Mouse (Mus musculus): ENCODE measurements around the gene Cadm3. TPM values are rescaled to one million over a fixed set of nuclear protein-coding genes. Genes with fewer than 3 reads are reported as not detected.

Gene Cadm3
- polyA plus RNA-seq, 1 experiment from 2014 or later: 50.0 TPM

GRCm38 (mm10) chr1:173374020-173374419 lies 6.5 kb upstream of the Cadm3 start:
- Histone ChIP-seq H3K27ac (no peak overlapping the region), H3K4me2 (no peak overlapping the region), H3K27me3 (no peaks in the 10 kb centered on the region), H3K4me3 (no peak overlapping the region), H3K36me3 (no peaks in the 10 kb centered on the region), H3K9ac (no peak overlapping the region), H3K9me3 (no peaks in the 10 kb centered on the region), H3K4me1 (replicated peaks) (peaks cover 15% of the 10 kb centered on the region)
- ATAC-seq (ENCODE audit: low FRiP score): no peak
- 87% methylated on average over 7 of the region's 7 CpGs for WGBS

- Histone ChIP-seq H3K4me2 (no peak overlapping the region), H3K9me3 (no peaks in the 10 kb centered on the region), H3K4me3 (no peak overlapping the region), H3K27ac (no peak overlapping the region), H3K27me3 (no peaks in the 10 kb centered on the region), H3K9ac (no peak overlapping the region), H3K4me1 (replicated peaks) (peaks cover 19% of the 10 kb centered on the region), H3K36me3 (no peaks in the 10 kb centered on the region)
- ATAC-seq (ENCODE audit: low FRiP score): no peak
- WGBS: 70% methylated on average over 6 of the region's 6 CpGs
These were observed 4.1 kb upstream of the Cadm3 start for GRCm38 (mm10) chr1:173371586-173371985.

GRCm38 (mm10) chr1:173370456-173370855 lies 3.0 kb upstream of the Cadm3 start:
- H3K27ac ChIP-seq: peak overlapping the region; percentile 23; the same call in 1 of the 2 replicates
- no peak overlapping the region for H3K9ac ChIP-seq
- H3K9me3 ChIP-seq: no peaks in the 10 kb centered on the region
- no peak overlapping the region for H3K4me3 ChIP-seq
- WGBS: 62% methylated on average over 6 of the region's 6 CpGs
- ATAC-seq (ENCODE audit: low FRiP score): no peak
- H3K4me2 ChIP-seq: no peak overlapping the region
- H3K4me1 ChIP-seq (replicated peaks): peaks cover 28% of the 10 kb centered on the region
- no peaks in the 10 kb centered on the region for H3K27me3 ChIP-seq
- H3K36me3 ChIP-seq: no peaks in the 10 kb centered on the region

GRCm38 (mm10) chr1:173369611-173370010 lies 2.1 kb upstream of the Cadm3 start:
- no peak overlapping the region for H3K4me3 ChIP-seq
- 63% methylated on average over 2 of the region's 2 CpGs for WGBS

GRCm38 (mm10) chr1:173366701-173367355 lies 667 bp downstream of the Cadm3 start:
- peak; percentile 78 for ATAC-seq (ENCODE audit: low FRiP score)
- Histone ChIP-seq H3K4me1 (replicated peaks) (peaks cover 45% of the 10 kb centered on the region), H3K27me3 (no peaks in the 10 kb centered on the region), H3K9me3 (no peaks in the 10 kb centered on the region), H3K4me2 (peak overlapping the region; percentile 67), H3K9ac (peak overlapping the region; percentile 99), H3K36me3 (no peaks in the 10 kb centered on the region), H3K27ac (peak overlapping the region; percentile 94), H3K4me3 (peak overlapping the region; percentile 96)
- WGBS: under 1% methylated on average over 30 of the region's 31 CpGs

More at GRCm38 (mm10) chr1:173369611-173370010, 2.1 kb upstream of the Cadm3 start:
- Histone ChIP-seq H3K4me1 (replicated peaks) (peaks cover 36% of the 10 kb centered on the region), H3K9ac (no peak overlapping the region), H3K4me2 (no peak overlapping the region), H3K27ac (no peak overlapping the region), H3K9me3 (no peaks in the 10 kb centered on the region), H3K36me3 (no peaks in the 10 kb centered on the region), H3K27me3 (no peaks in the 10 kb centered on the region)
- no peak for ATAC-seq (ENCODE audit: low FRiP score)

- no peaks in the 10 kb centered on the region for H3K36me3 ChIP-seq
- no peaks in the 10 kb centered on the region for H3K9me3 ChIP-seq
- H3K27ac ChIP-seq: peak overlapping the region; percentile 94
- H3K9ac ChIP-seq: peak overlapping the region; percentile 99
- ATAC-seq (ENCODE audit: low FRiP score): peak; percentile 44
- H3K4me1 ChIP-seq (replicated peaks): peaks cover 49% of the 10 kb centered on the region
- H3K4me3 ChIP-seq: peak overlapping the region; percentile 96
- 1% methylated on average over 13 of the region's 13 CpGs for WGBS
- H3K4me2 ChIP-seq: peak overlapping the region; percentile 67
- H3K27me3 ChIP-seq: no peaks in the 10 kb centered on the region
These were observed 1.5 kb downstream of the Cadm3 start for GRCm38 (mm10) chr1:173365970-173366409.

GRCm38 (mm10) chr1:173364125-173364800 lies 3.2 kb downstream of the Cadm3 start:
- 0 out of 2 replicates have a peak overlapping the region, but pooled peaks have one; percentile 6 for H3K4me2 ChIP-seq
- H3K36me3 ChIP-seq: no peaks in the 10 kb centered on the region
- H3K9ac ChIP-seq: no peak overlapping the region
- no peak overlapping the region for H3K4me3 ChIP-seq
- no peak overlapping the region for H3K27ac ChIP-seq
- 87% methylated on average over 4 of the region's 4 CpGs for WGBS
- peaks cover 51% of the 10 kb centered on the region for H3K4me1 ChIP-seq (replicated peaks)
- no peaks in the 10 kb centered on the region for H3K9me3 ChIP-seq
- no peak for ATAC-seq (ENCODE audit: low FRiP score)
- no peaks in the 10 kb centered on the region for H3K27me3 ChIP-seq

GRCm38 (mm10) chr1:173363436-173363835 lies 4.1 kb downstream of the Cadm3 start:
- H3K27ac ChIP-seq: no peak overlapping the region
- ATAC-seq (ENCODE audit: low FRiP score): no peak
- H3K9me3 ChIP-seq: no peaks in the 10 kb centered on the region
- peaks cover 59% of the 10 kb centered on the region for H3K4me1 ChIP-seq (replicated peaks)
- no peak overlapping the region for H3K4me3 ChIP-seq
- H3K9ac ChIP-seq: no peak overlapping the region
- H3K36me3 ChIP-seq: no peaks in the 10 kb centered on the region
- no peak overlapping the region for H3K4me2 ChIP-seq
- 99% methylated on average over 2 of the region's 2 CpGs for WGBS
- H3K27me3 ChIP-seq: no peaks in the 10 kb centered on the region

- WGBS: 57% methylated on average over 6 of the region's 6 CpGs
- peaks cover 4% of the 10 kb centered on the region; the same call in 1 of the 2 replicates for H3K36me3 ChIP-seq
- no peak for ATAC-seq (ENCODE audit: low FRiP score)
- H3K4me1 ChIP-seq (replicated peaks): peaks cover 60% of the 10 kb centered on the region
- H3K27ac ChIP-seq: no peak overlapping the region
- no peak overlapping the region for H3K9ac ChIP-seq
- no peak overlapping the region for H3K4me3 ChIP-seq
- H3K9me3 ChIP-seq: no peaks in the 10 kb centered on the region
- H3K4me2 ChIP-seq: no peak overlapping the region
- no peaks in the 10 kb centered on the region for H3K27me3 ChIP-seq
These were observed 5.8 kb downstream of the Cadm3 start for GRCm38 (mm10) chr1:173361651-173362050.

- Histone ChIP-seq H3K4me2 (no peak overlapping the region), H3K4me1 (replicated peaks) (peaks cover 48% of the 10 kb centered on the region), H3K4me3 (no peak overlapping the region), H3K27ac (peak overlapping the region; percentile 62), H3K36me3 (peaks cover 6% of the 10 kb centered on the region), H3K27me3 (no peaks in the 10 kb centered on the region), H3K9ac (no peak overlapping the region), H3K9me3 (no peaks in the 10 kb centered on the region)
- no peak for ATAC-seq (ENCODE audit: low FRiP score)
- WGBS: 47% methylated on average over 4 of the region's 4 CpGs
These were observed 7.8 kb downstream of the Cadm3 start for GRCm38 (mm10) chr1:173359590-173360290.

- H3K27me3 ChIP-seq: no peaks in the 10 kb centered on the region
- 55% methylated on average over 4 of the region's 4 CpGs for WGBS
- no peak overlapping the region for H3K9ac ChIP-seq
- H3K4me1 ChIP-seq (replicated peaks): peaks cover 38% of the 10 kb centered on the region
- H3K36me3 ChIP-seq: peaks cover 6% of the 10 kb centered on the region
- H3K4me2 ChIP-seq: no peak overlapping the region
- H3K9me3 ChIP-seq: no peaks in the 10 kb centered on the region
- H3K27ac ChIP-seq: no peak overlapping the region
- H3K4me3 ChIP-seq: no peak overlapping the region
- no peak for ATAC-seq (ENCODE audit: low FRiP score)
These were observed 9.7 kb downstream of the Cadm3 start for GRCm38 (mm10) chr1:173357799-173358198.

GRCm38 (mm10) chr1:173356699-173357098 lies 10.8 kb downstream of the Cadm3 start:
- Histone ChIP-seq H3K4me1 (replicated peaks) (peaks cover 38% of the 10 kb centered on the region), H3K9me3 (no peaks in the 10 kb centered on the region), H3K9ac (no peak overlapping the region), H3K36me3 (peaks cover 6% of the 10 kb centered on the region), H3K4me2 (no peak overlapping the region), H3K4me3 (no peak overlapping the region), H3K27me3 (no peaks in the 10 kb centered on the region), H3K27ac (no peak overlapping the region)
- no peak for ATAC-seq (ENCODE audit: low FRiP score)
- 95% methylated on average over 2 of the region's 2 CpGs for WGBS

Measured in hindbrain, embryonic 13.5 days (tissue).